Mouse (Mus musculus): ENCODE results near the gene Slit3. TPM values are rescaled to one million over a fixed set of nuclear protein-coding genes. Genes with fewer than 3 reads are reported as not detected.

Slit3 gene
- polyA plus RNA-seq, 1 experiment from 2014 or later: 14.2 TPM

- no peak for TF ChIP-seq CTCF (IDR thresholded peaks at IDR 0.05)
- no peak for TF ChIP-seq EP300 (IDR thresholded peaks at IDR 0.05)
- Histone ChIP-seq H3K4me3 (ENCODE audit: low read depth, low read length) (no peak overlapping the region), H3K4me2 (replicated peaks; ENCODE audit: low read depth, low read length) (no peak overlapping the region), H3K27me3 (replicated peaks; ENCODE audit: insufficient read depth, low read length) (no peaks in the 10 kb centered on the region), H3K4me1 (ENCODE audit: insufficient read depth, low read depth, low read length) (no peaks in the 10 kb centered on the region), H3K9me3 (ENCODE audit: low read length) (no peaks in the 10 kb centered on the region), H3K36me3 (ENCODE audit: insufficient read depth, low read length) (no peaks in the 10 kb centered on the region), H3K9ac (replicated peaks; ENCODE audit: low read depth) (no peak overlapping the region), H3K27ac (ENCODE audit: low read length) (no peak overlapping the region)
- DNase-seq (ENCODE audit: low spot score) (no peak), ATAC-seq (no peak)
- WGBS: 78% methylated on average over 8 of the region's 8 CpGs
Measured at GRCm38 (mm10) chr11:35726341-35726846, 605.4 kb downstream of the Slit3 start.

GRCm38 (mm10) chr11:35728200-35728599, 607.2 kb downstream of the Slit3 start:
- Histone ChIP-seq H3K36me3 (ENCODE audit: insufficient read depth, low read length) (no peaks in the 10 kb centered on the region), H3K9ac (replicated peaks; ENCODE audit: low read depth) (no peak overlapping the region), H3K27me3 (replicated peaks; ENCODE audit: insufficient read depth, low read length) (no peaks in the 10 kb centered on the region), H3K4me1 (ENCODE audit: insufficient read depth, low read depth, low read length) (no peaks in the 10 kb centered on the region), H3K27ac (ENCODE audit: low read length) (no peak overlapping the region), H3K4me2 (replicated peaks; ENCODE audit: low read depth, low read length) (no peak overlapping the region), H3K4me3 (ENCODE audit: low read depth, low read length) (no peak overlapping the region), H3K9me3 (ENCODE audit: low read length) (no peaks in the 10 kb centered on the region)
- ATAC-seq (no peak), DNase-seq (ENCODE audit: low spot score) (no peak)
- WGBS: 93% methylated on average over 1 of the region's 1 CpGs
- TF ChIP-seq EP300 (IDR thresholded peaks at IDR 0.05) (no peak), CTCF (IDR thresholded peaks at IDR 0.05) (no peak)

GRCm38 (mm10) chr11:35729186-35729585, 608.2 kb downstream of the Slit3 start:
- DNase-seq (ENCODE audit: low spot score) (no peak), ATAC-seq (no peak)
- Histone ChIP-seq H3K9me3 (ENCODE audit: low read length) (no peaks in the 10 kb centered on the region), H3K4me3 (ENCODE audit: low read depth, low read length) (no peak overlapping the region), H3K4me2 (replicated peaks; ENCODE audit: low read depth, low read length) (no peak overlapping the region), H3K9ac (replicated peaks; ENCODE audit: low read depth) (no peak overlapping the region), H3K27me3 (replicated peaks; ENCODE audit: insufficient read depth, low read length) (no peaks in the 10 kb centered on the region), H3K4me1 (ENCODE audit: insufficient read depth, low read depth, low read length) (no peaks in the 10 kb centered on the region), H3K27ac (ENCODE audit: low read length) (no peak overlapping the region), H3K36me3 (ENCODE audit: insufficient read depth, low read length) (no peaks in the 10 kb centered on the region)
- WGBS: 38% methylated on average over 5 of the region's 5 CpGs
- TF ChIP-seq CTCF (IDR thresholded peaks at IDR 0.05) (no peak), EP300 (IDR thresholded peaks at IDR 0.05) (no peak)

- H3K27me3 ChIP-seq (replicated peaks; ENCODE audit: insufficient read depth, low read length): no peaks in the 10 kb centered on the region
- TF ChIP-seq EP300 (IDR thresholded peaks at IDR 0.05): no peak
- no peaks in the 10 kb centered on the region for H3K9me3 ChIP-seq (ENCODE audit: low read length)
- no peak overlapping the region for H3K4me2 ChIP-seq (replicated peaks; ENCODE audit: low read depth, low read length)
- no peaks in the 10 kb centered on the region for H3K4me1 ChIP-seq (ENCODE audit: insufficient read depth, low read depth, low read length)
- no peak overlapping the region for H3K27ac ChIP-seq (ENCODE audit: low read length)
- ATAC-seq: no peak
- no peak overlapping the region for H3K4me3 ChIP-seq (ENCODE audit: low read depth, low read length)
- DNase-seq (ENCODE audit: low spot score): no peak
- WGBS: 37% methylated on average over 1 of the region's 1 CpGs
- no peak overlapping the region for H3K9ac ChIP-seq (replicated peaks; ENCODE audit: low read depth)
- H3K36me3 ChIP-seq (ENCODE audit: insufficient read depth, low read length): no peaks in the 10 kb centered on the region
Measured at GRCm38 (mm10) chr11:35732366-35732765, 611.3 kb downstream of the Slit3 start.

GRCm38 (mm10) chr11:35736817-35737216, 615.8 kb downstream of the Slit3 start:
- no peaks in the 10 kb centered on the region for H3K27me3 ChIP-seq (replicated peaks; ENCODE audit: insufficient read depth, low read length)
- TF ChIP-seq CTCF (IDR thresholded peaks at IDR 0.05) (peak; percentile 19), EP300 (IDR thresholded peaks at IDR 0.05) (no peak)

GRCm38 (mm10) chr11:35737262-35737661, 616.2 kb downstream of the Slit3 start:
- Histone ChIP-seq H3K4me3 (ENCODE audit: low read depth, low read length) (no peak overlapping the region), H3K9me3 (ENCODE audit: low read length) (no peaks in the 10 kb centered on the region), H3K4me2 (replicated peaks; ENCODE audit: low read depth, low read length) (no peak overlapping the region), H3K4me1 (ENCODE audit: insufficient read depth, low read depth, low read length) (no peaks in the 10 kb centered on the region), H3K9ac (replicated peaks; ENCODE audit: low read depth) (no peak overlapping the region), H3K36me3 (ENCODE audit: insufficient read depth, low read length) (no peaks in the 10 kb centered on the region), H3K27ac (ENCODE audit: low read length) (no peak overlapping the region), H3K27me3 (replicated peaks; ENCODE audit: insufficient read depth, low read length) (no peaks in the 10 kb centered on the region)
- ATAC-seq (no peak), DNase-seq (ENCODE audit: low spot score) (no peak)
- no peak for TF ChIP-seq CTCF (IDR thresholded peaks at IDR 0.05)
- no peak for TF ChIP-seq EP300 (IDR thresholded peaks at IDR 0.05)
- WGBS: 87% methylated on average over 2 of the region's 2 CpGs

More at GRCm38 (mm10) chr11:35736817-35737216, 615.8 kb downstream of the Slit3 start:
- Histone ChIP-seq H3K4me2 (replicated peaks; ENCODE audit: low read depth, low read length) (no peak overlapping the region), H3K9ac (replicated peaks; ENCODE audit: low read depth) (no peak overlapping the region), H3K36me3 (ENCODE audit: insufficient read depth, low read length) (no peaks in the 10 kb centered on the region), H3K27ac (ENCODE audit: low read length) (no peak overlapping the region), H3K4me1 (ENCODE audit: insufficient read depth, low read depth, low read length) (no peaks in the 10 kb centered on the region), H3K4me3 (ENCODE audit: low read depth, low read length) (no peak overlapping the region), H3K9me3 (ENCODE audit: low read length) (no peaks in the 10 kb centered on the region)
- DNase-seq (ENCODE audit: low spot score) (no peak), ATAC-seq (no peak)
- WGBS: 58% methylated on average over 2 of the region's 2 CpGs

- Histone ChIP-seq H3K9me3 (ENCODE audit: low read length) (no peaks in the 10 kb centered on the region), H3K4me3 (ENCODE audit: low read depth, low read length) (no peak overlapping the region), H3K4me1 (ENCODE audit: insufficient read depth, low read depth, low read length) (no peaks in the 10 kb centered on the region), H3K4me2 (replicated peaks; ENCODE audit: low read depth, low read length) (no peak overlapping the region), H3K9ac (replicated peaks; ENCODE audit: low read depth) (no peak overlapping the region), H3K27ac (ENCODE audit: low read length) (no peak overlapping the region), H3K36me3 (ENCODE audit: insufficient read depth, low read length) (no peaks in the 10 kb centered on the region), H3K27me3 (replicated peaks; ENCODE audit: insufficient read depth, low read length) (no peaks in the 10 kb centered on the region)
- TF ChIP-seq EP300 (IDR thresholded peaks at IDR 0.05): no peak
- no peak for TF ChIP-seq CTCF (IDR thresholded peaks at IDR 0.05)
- 59% methylated on average over 3 of the region's 3 CpGs for WGBS
- ATAC-seq: no peak
- DNase-seq (ENCODE audit: low spot score): no peak
Measured at GRCm38 (mm10) chr11:35738102-35738501, 617.1 kb downstream of the Slit3 start.

Measured in lung, postnatal 0 days (tissue).